In genomic region chr17:81607515-81607914, GRCm38 (mm10) we compare ENCODE assay signal across 19 mouse cellular contexts.
A peak's percentile ranks its signal among the peaks of the same experiment; 100 is the strongest.
DNase-seq lines count a peak whose midpoint lies in the region; ATAC-seq lines count a peak whose summit lies in the region.
"Had no signal": no experiment of that assay in that cellular context is flagged by ENCODE, and none has a peak within 500 bp of the region (broad histone marks: within the 10 kb centered on the region; RNA-seq: fewer than 3 reads in every experiment).

No protein-coding gene starts in this region.

- 67% methylated on average over 3 of the region's 3 CpGs for WGBS in hindbrain, embryonic 12.5 days
- 48% methylated on average over 3 of the region's 3 CpGs for WGBS in hindbrain, embryonic 16.5 days
- 45% methylated on average over 3 of the region's 3 CpGs for WGBS in hindbrain, embryonic 14.5 days

- peak; percentile 46 for DNase-seq in MN1 (ENCODE audit: low spot score)
- DNase-seq in hindbrain, embryonic 14.5 days (ENCODE audit: low spot score): peak; percentile 39
- DNase-seq in retina, postnatal 1 day: peak; percentile 74
- no peak for DNase-seq in right cerebral cortex, postnatal 14 days
- no peak for DNase-seq in right cerebral cortex, adult 2 months (ENCODE audit: low spot score in 2 of 2)
- DNase-seq: adrenal gland, postnatal 14 days; cerebellum, adult 2 months; cerebellum, postnatal 10 days; embryo, embryonic 11 days; gastrocnemius, postnatal 36 days; heart, adult 11 months; heart, postnatal 36 days had no signal

- no peak overlapping the region for H3K9ac ChIP-seq in hindbrain, embryonic 12.5 days
- no peak overlapping the region for H3K9ac ChIP-seq in hindbrain, embryonic 16.5 days (ENCODE audit: low read depth, low read length)
- no peak overlapping the region for H3K9ac ChIP-seq in hindbrain, embryonic 14.5 days
- H3K9ac ChIP-seq: embryonic facial prominence, embryonic 15.5 days; forebrain, embryonic 15.5 days; heart, embryonic 13.5 days had no signal

- no peaks in the 10 kb centered on the region for H3K27me3 ChIP-seq in hindbrain, embryonic 12.5 days
- no peaks in the 10 kb centered on the region for H3K27me3 ChIP-seq in hindbrain, embryonic 16.5 days (replicated peaks; ENCODE audit: control insufficient read depth, insufficient read depth, low read length)
- H3K27me3 ChIP-seq in hindbrain, embryonic 14.5 days (ENCODE audit: control insufficient read depth, insufficient read depth, low read length): no peaks in the 10 kb centered on the region
- H3K27me3 ChIP-seq: embryonic facial prominence, embryonic 15.5 days; forebrain, embryonic 15.5 days; heart, embryonic 13.5 days; Patski had no signal

- no peaks in the 10 kb centered on the region for H3K36me3 ChIP-seq in hindbrain, embryonic 12.5 days
- no peaks in the 10 kb centered on the region for H3K36me3 ChIP-seq in hindbrain, embryonic 16.5 days (ENCODE audit: control insufficient read depth, insufficient read depth, low read length)
- no peaks in the 10 kb centered on the region for H3K36me3 ChIP-seq in hindbrain, embryonic 14.5 days (replicated peaks; ENCODE audit: control insufficient read depth, insufficient read depth)
- H3K36me3 ChIP-seq: embryonic facial prominence, embryonic 15.5 days; forebrain, embryonic 15.5 days; heart, embryonic 13.5 days had no signal

- H3K9me3 ChIP-seq in hindbrain, embryonic 12.5 days (replicated peaks): no peaks in the 10 kb centered on the region
- H3K9me3 ChIP-seq in hindbrain, embryonic 16.5 days (ENCODE audit: control insufficient read depth, low read length): no peaks in the 10 kb centered on the region
- no peaks in the 10 kb centered on the region for H3K9me3 ChIP-seq in hindbrain, embryonic 14.5 days (ENCODE audit: control insufficient read depth, low read length)
- H3K9me3 ChIP-seq: embryonic facial prominence, embryonic 15.5 days; forebrain, embryonic 15.5 days; heart, embryonic 13.5 days had no signal

- peaks cover 6% of the 10 kb centered on the region for H3K4me1 ChIP-seq in hindbrain, embryonic 12.5 days
- peaks cover 2% of the 10 kb centered on the region for H3K4me1 ChIP-seq in hindbrain, embryonic 16.5 days (ENCODE audit: control insufficient read depth, insufficient read depth, low read depth, low read length)
- peaks cover 16% of the 10 kb centered on the region; the same call in 1 of the 2 replicates for H3K4me1 ChIP-seq in hindbrain, embryonic 14.5 days (replicated peaks; ENCODE audit: control insufficient read depth, insufficient read depth, low read length)

- peak; percentile 68 for ATAC-seq in hindbrain, embryonic 12.5 days (ENCODE audit: low FRiP score)
- no peak for ATAC-seq in hindbrain, embryonic 16.5 days
- peak; percentile 57; the same call in 1 of the 2 replicates for ATAC-seq in hindbrain, embryonic 14.5 days (ENCODE audit: low FRiP score)
- ATAC-seq: activated CD4-positive, CD25-positive, alpha-beta regulatory T cell, adult 4 months; forebrain, embryonic 15.5 days; Patski had no signal

- H3K4me2 ChIP-seq in hindbrain, embryonic 12.5 days (replicated peaks): no peak overlapping the region
- no peak overlapping the region for H3K4me2 ChIP-seq in hindbrain, embryonic 16.5 days (ENCODE audit: low read length)
- H3K4me2 ChIP-seq in hindbrain, embryonic 14.5 days (replicated peaks): no peak overlapping the region
- H3K4me2 ChIP-seq: embryonic facial prominence, embryonic 15.5 days; forebrain, embryonic 15.5 days; heart, embryonic 13.5 days had no signal

- 0 out of 2 replicates have a peak overlapping the region, but pooled peaks have one; percentile 23 for H3K27ac ChIP-seq in hindbrain, embryonic 12.5 days
- no peak overlapping the region for H3K27ac ChIP-seq in hindbrain, embryonic 16.5 days (ENCODE audit: low read depth, low read length)
- H3K27ac ChIP-seq in hindbrain, embryonic 14.5 days: peak overlapping the region; percentile 24; the same call in 1 of the 2 replicates
- H3K27ac ChIP-seq: embryonic facial prominence, embryonic 15.5 days; forebrain, embryonic 15.5 days; heart, embryonic 13.5 days had no signal

- no peak overlapping the region for H3K4me3 ChIP-seq in hindbrain, embryonic 12.5 days
- H3K4me3 ChIP-seq in hindbrain, embryonic 16.5 days (ENCODE audit: low read length): no peak overlapping the region
- no peak overlapping the region for H3K4me3 ChIP-seq in hindbrain, embryonic 14.5 days (replicated peaks; ENCODE audit: low read length)
- H3K4me3 ChIP-seq: embryonic facial prominence, embryonic 15.5 days; forebrain, embryonic 15.5 days; heart, embryonic 13.5 days had no signal

Comparison
In these comparisons a context has a peak if more than half of its experiments do, and no peak if none do; other contexts are left out.
1. DNase-seq: peak in MN1 (single experiment), hindbrain, embryonic 14.5 days (single experiment) and retina, postnatal 1 day (single experiment); none in right cerebral cortex, postnatal 14 days (single experiment) and right cerebral cortex, adult 2 months (0 of 2).